In the genomic region with DNA sequence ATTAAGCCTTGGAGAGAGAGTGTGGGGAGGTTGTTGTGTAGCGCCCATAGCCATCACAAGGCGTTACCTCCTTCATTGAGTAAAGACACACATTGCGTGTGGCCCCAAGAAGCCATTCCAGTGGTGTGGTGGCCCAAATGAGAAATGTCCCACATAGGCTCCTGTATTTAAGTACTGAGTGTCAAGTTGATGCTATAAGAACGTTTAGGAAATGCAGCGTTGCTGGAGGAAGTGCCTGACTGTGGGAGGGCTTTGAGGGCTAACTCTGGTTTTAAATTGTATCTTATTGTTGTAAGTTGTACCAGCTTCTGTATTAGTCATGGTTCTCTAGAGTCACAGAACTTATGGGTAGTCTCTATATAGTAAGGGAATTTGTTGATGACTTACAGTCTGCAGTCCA, we compare ENCODE assay signal across 27 mouse cellular contexts. TPM values are rescaled to one million over a fixed set of nuclear protein-coding genes. Genes with fewer than 3 reads are reported as not detected.
"Had no signal": no experiment of that assay in that cellular context is flagged by ENCODE, and none has a peak within 500 bp of the region (broad histone marks: within the 10 kb centered on the region; RNA-seq: fewer than 3 reads in every experiment).

No protein-coding gene starts in this region.

- H3K36me3 ChIP-seq: forebrain, embryonic 15.5 days had no signal

- H3K9me3 ChIP-seq: embryonic facial prominence, embryonic 10.5 days; embryonic facial prominence, embryonic 12.5 days; embryonic facial prominence, embryonic 13.5 days; embryonic facial prominence, embryonic 15.5 days; forebrain, embryonic 10.5 days; forebrain, embryonic 12.5 days; forebrain, embryonic 13.5 days; forebrain, embryonic 15.5 days had no signal

- H3K27ac ChIP-seq: embryonic facial prominence, embryonic 10.5 days; embryonic facial prominence, embryonic 12.5 days; embryonic facial prominence, embryonic 13.5 days; embryonic facial prominence, embryonic 15.5 days; forebrain, embryonic 10.5 days; forebrain, embryonic 12.5 days; forebrain, embryonic 13.5 days; forebrain, embryonic 15.5 days; gastrocnemius, adult 2 months; heart, adult 2 months had no signal

- H3K4me3 ChIP-seq: embryonic facial prominence, embryonic 10.5 days; embryonic facial prominence, embryonic 12.5 days; embryonic facial prominence, embryonic 13.5 days; embryonic facial prominence, embryonic 15.5 days; erythroblast, embryonic 14.5 days; forebrain, embryonic 10.5 days; forebrain, embryonic 12.5 days; forebrain, embryonic 13.5 days; forebrain, embryonic 15.5 days; gastrocnemius, adult 2 months; heart, adult 2 months had no signal

- ATAC-seq: forebrain, embryonic 13.5 days; forebrain, embryonic 14.5 days; forebrain, embryonic 15.5 days; forebrain, embryonic 16.5 days; forebrain, postnatal 0 days had no signal

- DNase-seq: cerebellum, adult 8-10 months; cerebellum, adult 9-10 months; cerebellum, adult 9-11 months; cerebellum, postnatal 10 days; cerebellum, postnatal 14 days; cerebellum, postnatal 25 days; cerebellum, postnatal 36 days; embryo, embryonic 11 days; forebrain, postnatal 0 days; gastrocnemius, adult 2 months; gastrocnemius, postnatal 10 days; gastrocnemius, postnatal 14 days; gastrocnemius, postnatal 25 days; gastrocnemius, postnatal 36 days; heart, adult 18-20 months; heart, adult 2 months had no signal

- H3K9ac ChIP-seq: embryonic facial prominence, embryonic 12.5 days; embryonic facial prominence, embryonic 13.5 days; embryonic facial prominence, embryonic 15.5 days; forebrain, embryonic 12.5 days; forebrain, embryonic 13.5 days; forebrain, embryonic 15.5 days; forebrain, postnatal 0 days had no signal

- H3K27me3 ChIP-seq: embryonic facial prominence, embryonic 12.5 days; embryonic facial prominence, embryonic 13.5 days; embryonic facial prominence, embryonic 15.5 days; forebrain, embryonic 12.5 days; forebrain, embryonic 13.5 days; forebrain, embryonic 15.5 days had no signal

- H3K4me2 ChIP-seq: embryonic facial prominence, embryonic 12.5 days; embryonic facial prominence, embryonic 13.5 days; embryonic facial prominence, embryonic 15.5 days; forebrain, embryonic 12.5 days; forebrain, embryonic 13.5 days; forebrain, embryonic 15.5 days had no signal

- H3K4me1 ChIP-seq: forebrain, embryonic 15.5 days had no signal

RNA-seq across cellular contexts. Expression of a gene that starts 49.2 kb away (rescaled TPM):
- polyA plus RNA-seq: erythroblast, embryonic 14.5 days had no signal

RNA-seq across cellular contexts. Expression of a gene that starts 49.2 kb away (rescaled TPM):
- polyA plus RNA-seq: embryonic facial prominence, embryonic 10.5 days; heart, adult 2 months had no signal

RNA-seq across cellular contexts. Expression of a gene that starts 49.3 kb away (rescaled TPM):
- polyA plus RNA-seq: erythroblast, embryonic 14.5 days had no signal
